Mouse (Mus musculus): Measurements from ENCODE around the gene Hdgfl3. TPM values are rescaled to one million over a fixed set of nuclear protein-coding genes. Genes with fewer than 3 reads are reported as not detected.

The Hdgfl3 gene
- 10 to 100 TPM; 76.0 to 76.9 TPM for total RNA-seq (2021)

GRCm38 (mm10) chr7:81934267-81934745 lies at the start of gene Hdgfl3:
Hdgfl3 (minus strand) TSS chr7:81934473.
- DNase-seq (ENCODE audit: low spot score in 2 of 2) = peak; percentile 77 to 82
- intact Hi-C loops (cut with DNase I) = loop anchor here (5.0 kb wide), 2 partner anchors 62 to 107 kb away; partner anchors contain the start of gene Btbd1

GRCm38 (mm10) chr7:81983651-81984050 lies 49.4 kb upstream of the Hdgfl3 start:
- intact Hi-C loops (cut with DNase I) = no loop called here
- no peak for DNase-seq (ENCODE audit: low spot score in 2 of 2)

GRCm38 (mm10) chr7:81978304-81978703 lies 44.0 kb upstream of the Hdgfl3 start:
- no peak for DNase-seq (ENCODE audit: low spot score in 2 of 2)
- intact Hi-C loops (cut with DNase I) = no loop called here

GRCm38 (mm10) chr7:81974616-81975015 lies 40.3 kb upstream of the Hdgfl3 start:
- intact Hi-C loops (cut with DNase I) = no loop called here
- no peak for DNase-seq (ENCODE audit: low spot score in 2 of 2)

- no peak for DNase-seq (ENCODE audit: low spot score in 2 of 2)
- intact Hi-C loops (cut with DNase I) = no loop called here
Measured at GRCm38 (mm10) chr7:81973939-81974338, 39.7 kb upstream of the Hdgfl3 start.

GRCm38 (mm10) chr7:81973339-81973738 lies 39.1 kb upstream of the Hdgfl3 start:
- no peak for DNase-seq (ENCODE audit: low spot score in 2 of 2)
- intact Hi-C loops (cut with DNase I) = no loop called here

- DNase-seq (ENCODE audit: low spot score in 2 of 2) = no peak
- intact Hi-C loops (cut with DNase I) = no loop called here
Measured at GRCm38 (mm10) chr7:81968975-81969374, 34.7 kb upstream of the Hdgfl3 start.

- no peak for DNase-seq (ENCODE audit: low spot score in 2 of 2)
- intact Hi-C loops (cut with DNase I) = no loop called here
Measured at GRCm38 (mm10) chr7:81968451-81968850, 34.2 kb upstream of the Hdgfl3 start.

GRCm38 (mm10) chr7:81966195-81966594 lies 31.9 kb upstream of the Hdgfl3 start:
- no peak for DNase-seq (ENCODE audit: low spot score in 2 of 2)
- intact Hi-C loops (cut with DNase I) = no loop called here

GRCm38 (mm10) chr7:81959704-81960103 lies 25.4 kb upstream of the Hdgfl3 start:
- DNase-seq (ENCODE audit: low spot score in 2 of 2) = no peak

GRCm38 (mm10) chr7:81954208-81954846 lies 20.1 kb upstream of the Hdgfl3 start:
- DNase-seq (ENCODE audit: low spot score in 2 of 2) = peak in 1 of 2 experiments; percentile 12
- intact Hi-C loops (cut with DNase I) = loop anchor here (5.0 kb wide), 2 partner anchors 92 to 167 kb away; partner anchors contain the start of gene 3110040N11Rik

More at GRCm38 (mm10) chr7:81959704-81960103, 25.4 kb upstream of the Hdgfl3 start:
- intact Hi-C loops (cut with DNase I) = loop anchor here (1.0 to 5.0 kb wide), 3 partner anchors 160 to 313 kb away; no protein-coding TSS in a partner anchor

- intact Hi-C loops (cut with DNase I) = loop anchor here (5.0 kb wide), 2 partner anchors 88 to 163 kb away; partner anchors contain the start of gene 3110040N11Rik
- peak; percentile 25 to 43 for DNase-seq (ENCODE audit: low spot score in 2 of 2)
Measured at GRCm38 (mm10) chr7:81950499-81950898, 16.2 kb upstream of the Hdgfl3 start.

- intact Hi-C loops (cut with DNase I) = no loop called here
- DNase-seq (ENCODE audit: low spot score in 2 of 2) = no peak
Measured at GRCm38 (mm10) chr7:81945398-81945797, 11.1 kb upstream of the Hdgfl3 start.

- intact Hi-C loops (cut with DNase I) = loop anchor here (5.0 kb wide), 2 partner anchors 63 to 108 kb away; partner anchors contain the start of gene Btbd1
- DNase-seq (ENCODE audit: low spot score in 2 of 2) = no peak
Measured at GRCm38 (mm10) chr7:81934806-81935205, 533 bp upstream of the Hdgfl3 start.

- DNase-seq (ENCODE audit: low spot score in 2 of 2) = peak; percentile 67 to 83
- intact Hi-C loops (cut with DNase I) = loop anchor here (5.0 kb wide), 2 partner anchors 61 to 106 kb away; partner anchors contain the start of gene Btbd1
Measured at GRCm38 (mm10) chr7:81933601-81934266, 539 bp downstream of the Hdgfl3 start.

GRCm38 (mm10) chr7:81933061-81933600 lies 1.1 kb downstream of the Hdgfl3 start:
- intact Hi-C loops (cut with DNase I) = loop anchor here (5.0 kb wide), 2 partner anchors 61 to 106 kb away; partner anchors contain the start of gene Btbd1
- DNase-seq (ENCODE audit: low spot score in 2 of 2) = no peak

- no peak for DNase-seq (ENCODE audit: low spot score in 2 of 2)
- intact Hi-C loops (cut with DNase I) = loop anchor here (5.0 kb wide), 2 partner anchors 60 to 105 kb away; partner anchors contain the start of gene Btbd1
Measured at GRCm38 (mm10) chr7:81932521-81933045, 1.7 kb downstream of the Hdgfl3 start.

GRCm38 (mm10) chr7:81928998-81929397 lies 5.3 kb downstream of the Hdgfl3 start:
- intact Hi-C loops (cut with DNase I) = no loop called here
- no peak for DNase-seq (ENCODE audit: low spot score in 2 of 2)

GRCm38 (mm10) chr7:81921379-81921952 lies 12.8 kb downstream of the Hdgfl3 start:
- intact Hi-C loops (cut with DNase I) = no loop called here
- no peak for DNase-seq (ENCODE audit: low spot score in 2 of 2)

- no peak for DNase-seq (ENCODE audit: low spot score in 2 of 2)
- intact Hi-C loops (cut with DNase I) = no loop called here
Measured at GRCm38 (mm10) chr7:81920314-81920713, 14.0 kb downstream of the Hdgfl3 start.

All from left cerebral cortex, postnatal 36 days (tissue).